Mouse (Mus musculus) MEL (cell line): ENCODE measurements at regions not wholly inside any gene's neighbourhood (a gene's known extent, or its start where the extent isn't known, plus 50 kb on each side); places are given as distances from the start of the nearest gene placed in this dataset.

Source experiments
- CHD1 ChIP-seq: IDR thresholded peaks from 2 replicates; pipeline ENCODE4 v1.6.1; 2012; ENCODE audit warnings: low read depth, mild to moderate bottlenecking, inconsistent platforms, low read length, improper control_type of control experiment
- CTCF ChIP-seq, 3 experiments: IDR thresholded peaks in 2 of 3; conservative IDR thresholded peaks in 1 of 3; 2 replicates each; pipeline ENCODE4 v1.5.1; 2011 to 2012; ENCODE audit warnings: low read length in 3 of 3, low read depth in 2 of 3, mild to moderate bottlenecking in 2 of 3, improper control_type of control experiment in 1 of 3, inconsistent platforms in 1 of 3, mixed read lengths in 1 of 3, moderate library complexity in 1 of 3; ENCODE audit not compliant: control insufficient read depth in 1 of 3, insufficient read depth in 1 of 3, poor library complexity in 1 of 3, severe bottlenecking in 1 of 3
- E2F4 ChIP-seq: IDR thresholded peaks from 2 replicates; pipeline ENCODE4 v1.6.1; 2011; ENCODE audit warnings: low read depth, low read length, improper control_type of control experiment, borderline replicate concordance
- EP300 ChIP-seq, 2 experiments: IDR thresholded peaks; 2 replicates each; pipeline ENCODE4 v1.6.1; 2011; ENCODE audit warnings: improper control_type of control experiment in 2 of 2, low read length in 2 of 2, low read depth in 1 of 2, mild to moderate bottlenecking in 1 of 2
- JUND ChIP-seq: IDR thresholded peaks from 2 replicates; pipeline ENCODE4 v1.6.1; 2011; ENCODE audit warnings: low read depth, mild to moderate bottlenecking, improper control_type of control experiment, low read length
- MAFK ChIP-seq: IDR thresholded peaks from 2 replicates; pipeline ENCODE4 v1.6.1; 2011; ENCODE audit warnings: low read depth, mild to moderate bottlenecking, low read length, improper control_type of control experiment, borderline replicate concordance
- MAX ChIP-seq: IDR thresholded peaks from 2 replicates; pipeline ENCODE4 v1.6.1; 2011; ENCODE audit warnings: low read length, improper control_type of control experiment
- NRF1 ChIP-seq: IDR thresholded peaks from 2 replicates; pipeline ENCODE4 v1.6.1; 2014; ENCODE audit warnings: low read depth, mild to moderate bottlenecking, inconsistent platforms, low read length, improper control_type of control experiment, moderate library complexity; ENCODE audit not compliant: poor library complexity, insufficient read depth, severe bottlenecking
- POLR2A ChIP-seq, 2 experiments: IDR thresholded peaks; 2 replicates each; pipeline ENCODE4 v1.6.1; 2011 to 2012; ENCODE audit warnings: low read length in 2 of 2, mild to moderate bottlenecking in 2 of 2, control low read depth in 1 of 2, improper control_type of control experiment in 1 of 2, low read depth in 1 of 2, moderate library complexity in 1 of 2; ENCODE audit not compliant: control insufficient read depth in 1 of 2, insufficient read depth in 1 of 2, poor library complexity in 1 of 2
- POLR2AphosphoS5 ChIP-seq: IDR thresholded peaks from 2 replicates; pipeline ENCODE4 v1.6.1; 2012; ENCODE audit warnings: low read depth, borderline replicate concordance, mild to moderate bottlenecking, inconsistent platforms, low read length, moderate library complexity, mixed read lengths
- TAL1 ChIP-seq: IDR thresholded peaks from 2 replicates; pipeline ENCODE4 v1.6.1; 2012; ENCODE audit warnings: mild to moderate bottlenecking, inconsistent platforms, low read length, moderate library complexity, mixed read lengths
- USF1 ChIP-seq: IDR thresholded peaks from 2 replicates; pipeline ENCODE4 v1.6.1; 2014; ENCODE audit warnings: low read depth, mild to moderate bottlenecking, inconsistent platforms, low read length, improper control_type of control experiment, moderate library complexity
- ZC3H11A ChIP-seq: IDR thresholded peaks from 2 replicates; pipeline ENCODE4 v1.6.1; 2012; ENCODE audit warnings: low read depth, mild to moderate bottlenecking, inconsistent platforms, low read length, improper control_type of control experiment

- TF ChIP-seq POLR2A (IDR thresholded peaks at IDR 0.05; ENCODE audit: control insufficient read depth in 1 of 2, insufficient read depth in 1 of 2, low read depth in 1 of 2, low read length in 2 of 2, poor library complexity in 1 of 2) (no peak), USF1 (no peak), CHD1 (no peak), MAX (no peak), ZC3H11A (no peak), MAFK (no peak), POLR2AphosphoS5 (no peak), CTCF (IDR thresholded peaks at IDR 0.05 in 2 of 3, conservative IDR thresholded peaks at IDR 0.05 in 1 of 3; ENCODE audit: control insufficient read depth in 1 of 3, insufficient read depth in 1 of 3, low read depth in 2 of 3, low read length in 3 of 3, poor library complexity in 1 of 3, severe bottlenecking in 1 of 3) (no peak), EP300 (IDR thresholded peaks at IDR 0.05; ENCODE audit: low read depth in 1 of 2, low read length in 2 of 2) (no peak), TAL1 (no peak), NRF1 (no peak), JUND (no peak), E2F4 (no peak)
Observed at GRCm38 (mm10) chr4:87651275-87651674, 381.9 kb downstream of the Mllt3 start.
